Mouse (Mus musculus) T-helper 1 cell (primary cell): ENCODE data around the gene Dolk.

ENCODE experiments used
- in situ Hi-C: fragments of 300-600 bp; cut with MboI, MseI; formaldehyde crosslinking; loops from one replicate; pipeline ENCODE4 v1.15.1; 2025; ENCODE audit warnings: high pct_unique_total_duplicates

Dolk gene

DNA sequence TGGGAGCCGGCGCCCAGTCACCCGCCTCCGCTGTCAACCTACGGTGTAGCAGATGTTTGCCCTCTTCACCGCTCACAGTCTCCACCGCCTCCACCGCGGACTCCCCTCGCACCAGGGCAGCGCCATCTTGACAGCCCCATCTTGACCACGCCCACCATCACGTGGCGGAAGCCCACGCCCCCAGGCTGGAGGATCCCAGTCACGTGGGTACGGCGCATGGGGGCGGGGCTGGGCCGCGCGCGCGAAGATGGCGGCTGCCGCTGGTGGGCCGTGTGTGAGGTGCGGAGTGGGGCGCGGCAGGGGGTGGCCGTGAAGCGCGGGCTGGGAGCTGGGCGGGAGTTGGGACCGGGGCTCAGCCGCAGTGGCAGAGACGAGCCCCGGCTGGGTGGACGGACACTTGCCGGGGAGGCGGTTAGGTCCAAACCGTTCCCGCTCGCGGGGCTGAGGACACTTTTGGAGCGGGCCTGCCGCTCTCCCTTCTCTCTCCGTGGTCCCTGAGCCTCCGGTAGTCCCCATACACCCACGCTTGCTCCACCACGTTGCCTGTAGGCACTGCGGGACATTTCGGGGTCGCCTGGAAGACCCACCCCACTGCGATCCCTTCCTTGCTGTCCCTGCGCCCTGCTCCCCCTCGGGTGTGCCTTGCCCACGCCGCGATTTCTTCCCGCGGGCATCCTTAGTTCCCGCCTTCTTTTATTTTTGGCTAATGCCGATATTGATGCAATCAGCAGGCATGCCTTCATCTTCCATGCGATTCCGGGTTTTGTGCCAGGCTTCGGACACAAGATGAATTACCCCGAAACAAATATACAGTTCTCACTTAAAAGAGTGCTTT lies at the start of gene Dolk, which contains the start of gene Nup188:
TSS of gene Dolk (minus strand) at position 143 of the 835 bp plus-strand sequence.
TSS of gene Nup188 (plus strand) at position 206 of the 835 bp plus-strand sequence.
- in situ Hi-C loops: no loop called here

DNA sequence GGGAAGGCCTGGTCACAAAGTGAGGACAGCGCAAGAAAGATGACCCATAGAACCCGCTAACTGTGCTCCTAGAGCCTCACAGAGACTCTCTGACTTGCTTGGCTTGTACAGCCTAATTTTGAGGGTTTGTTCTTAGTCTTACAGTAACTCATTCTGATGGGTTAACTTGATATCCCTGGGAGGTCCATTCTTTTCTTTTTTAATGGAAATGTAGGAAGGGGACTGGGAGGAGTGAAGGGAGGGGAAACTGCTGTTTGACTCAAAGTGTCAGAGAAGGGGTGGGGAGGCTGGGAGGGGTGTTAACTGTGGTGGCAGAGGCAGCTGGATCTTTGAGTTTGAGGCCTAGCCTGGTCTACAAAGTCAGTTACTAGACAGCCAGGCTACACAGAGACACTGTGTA lies 49.2 kb upstream of the Dolk start:
- in situ Hi-C loops: no loop called here

DNA sequence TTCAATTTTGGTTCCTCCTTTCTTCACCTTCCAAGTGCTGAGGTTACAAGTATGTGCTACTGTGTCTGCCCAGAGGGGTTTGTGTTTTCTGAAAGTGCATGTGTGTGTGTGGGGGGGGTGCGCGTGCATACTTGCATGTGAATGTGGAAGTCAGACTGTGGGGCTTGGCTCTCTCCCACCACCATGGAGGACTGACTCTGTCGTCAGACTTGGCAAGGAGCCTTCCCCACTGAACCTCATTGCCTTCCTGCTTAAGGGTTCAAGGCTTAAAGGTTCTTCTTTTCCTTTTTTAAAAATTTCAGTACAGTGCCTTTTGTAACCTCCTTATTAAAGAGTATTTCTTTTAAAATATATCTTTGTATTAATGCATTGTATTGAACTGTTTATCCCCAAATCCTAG lies 42.7 kb upstream of the Dolk start:
- in situ Hi-C loops: no loop called here

DNA sequence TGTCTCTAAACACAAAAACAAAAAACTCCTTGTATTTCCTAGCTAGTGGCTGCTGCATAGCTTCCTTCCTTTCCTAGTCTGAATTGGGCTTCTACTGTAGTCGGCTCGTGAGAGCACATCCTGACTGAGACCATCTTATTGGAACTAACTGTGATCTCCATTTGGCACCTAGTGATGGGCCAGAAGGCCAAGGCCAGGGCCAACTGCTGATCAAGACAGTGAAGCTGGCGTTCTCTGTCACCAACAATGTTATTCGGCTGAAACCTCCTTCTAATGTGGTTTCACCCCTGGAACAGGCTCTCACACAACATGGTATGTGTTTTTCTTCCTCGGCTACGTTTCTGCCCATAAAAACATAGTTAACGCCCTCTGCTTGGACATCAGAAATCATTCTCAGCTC lies 41.1 kb upstream of the Dolk start:
- in situ Hi-C loops: no loop called here

GRCm38 (mm10) chr2:30325296-30325695 lies 39.2 kb upstream of the Dolk start:
- in situ Hi-C loops: no loop called here

- in situ Hi-C loops: no loop called here
Observed at GRCm38 (mm10) chr2:30323111-30323510, 37.0 kb upstream of the Dolk start.

GRCm38 (mm10) chr2:30319260-30319659 lies 33.1 kb upstream of the Dolk start:
- in situ Hi-C loops: no loop called here

DNA sequence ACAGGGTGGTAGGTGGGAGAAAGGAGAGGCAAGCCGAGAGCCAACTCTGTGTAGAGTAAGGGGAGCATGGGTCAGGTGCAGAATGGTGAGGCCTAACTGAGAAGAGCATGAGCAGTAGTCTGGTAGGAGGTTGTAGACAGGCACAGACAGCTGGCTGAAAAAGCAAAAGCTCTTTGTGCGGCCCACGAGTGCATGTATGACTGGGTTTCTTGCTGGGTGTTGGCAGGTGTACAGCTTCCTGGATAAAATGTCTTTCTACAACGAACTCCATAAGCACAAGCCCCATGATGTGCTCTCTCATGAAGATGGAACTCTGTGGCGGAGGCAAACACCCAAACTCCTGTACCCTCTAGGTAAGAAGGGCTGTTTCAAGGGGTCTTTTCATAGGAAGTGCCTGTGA lies 30.8 kb upstream of the Dolk start:
- in situ Hi-C loops: no loop called here

GRCm38 (mm10) chr2:30316136-30316535 lies 30.0 kb upstream of the Dolk start:
- in situ Hi-C loops: no loop called here

- in situ Hi-C loops: no loop called here
Observed at GRCm38 (mm10) chr2:30311481-30311880, 25.3 kb upstream of the Dolk start.

GRCm38 (mm10) chr2:30309351-30309750 lies 23.2 kb upstream of the Dolk start:
- in situ Hi-C loops: no loop called here

DNA sequence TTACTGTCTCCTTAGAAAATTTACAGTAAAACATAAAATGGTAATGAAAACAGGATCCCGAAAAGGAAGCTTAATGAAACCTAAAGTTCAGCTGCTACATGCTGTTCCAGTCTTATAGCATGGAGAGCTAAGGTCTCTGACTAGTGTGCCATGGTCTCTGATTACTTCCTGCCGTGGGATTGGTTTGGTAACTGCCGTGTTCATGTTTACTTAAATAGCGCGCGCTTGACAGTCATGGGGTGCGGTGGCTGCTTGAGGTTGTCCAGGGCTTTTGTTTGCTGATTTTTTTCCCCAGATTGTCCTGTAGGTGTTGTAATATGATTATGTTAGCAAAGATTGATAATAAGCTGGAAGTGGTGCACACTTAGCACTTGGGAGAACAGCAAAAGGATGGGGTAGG lies 20.0 kb upstream of the Dolk start:
- in situ Hi-C loops: no loop called here

DNA sequence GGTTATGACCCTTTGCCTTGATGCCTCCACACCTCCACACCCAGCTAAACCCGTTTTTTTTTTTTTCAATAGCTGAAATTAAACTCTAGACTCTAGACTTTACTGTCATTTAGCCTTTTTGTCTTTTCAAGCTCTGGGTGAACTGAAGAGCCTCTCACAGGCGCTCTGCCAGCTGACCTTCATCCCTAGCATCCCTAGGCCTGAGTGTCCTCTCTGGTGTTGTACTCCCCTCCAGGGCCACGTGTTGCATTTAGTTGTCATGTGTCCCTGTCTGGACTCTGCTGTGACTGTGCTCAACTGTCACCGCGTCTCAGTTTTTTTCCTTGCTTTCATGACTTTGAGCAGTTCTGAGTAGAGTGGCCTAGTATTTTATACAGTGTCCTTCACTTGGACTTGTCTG lies 13.8 kb upstream of the Dolk start:
- in situ Hi-C loops: no loop called here

GRCm38 (mm10) chr2:30299525-30299924 lies 13.4 kb upstream of the Dolk start:
- in situ Hi-C loops: no loop called here

DNA sequence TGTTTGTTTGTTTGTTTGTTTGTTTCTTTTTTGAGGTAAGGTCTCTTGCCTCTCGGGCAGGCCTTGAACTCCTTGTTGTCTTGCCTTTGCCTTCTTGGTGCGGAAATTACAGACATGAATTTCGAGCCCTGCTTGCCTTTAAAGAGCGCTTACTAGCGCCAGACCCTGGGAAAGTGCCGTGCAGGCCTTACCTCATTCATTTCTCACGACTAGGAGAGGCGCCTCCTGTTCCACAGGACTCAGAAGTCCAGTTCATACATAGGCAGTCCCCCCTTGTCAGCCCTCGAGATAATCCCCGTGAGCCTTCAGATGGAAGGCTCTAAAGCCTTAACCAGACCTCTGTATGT lies 866 bp upstream of the Dolk start:
- in situ Hi-C loops: no loop called here

DNA sequence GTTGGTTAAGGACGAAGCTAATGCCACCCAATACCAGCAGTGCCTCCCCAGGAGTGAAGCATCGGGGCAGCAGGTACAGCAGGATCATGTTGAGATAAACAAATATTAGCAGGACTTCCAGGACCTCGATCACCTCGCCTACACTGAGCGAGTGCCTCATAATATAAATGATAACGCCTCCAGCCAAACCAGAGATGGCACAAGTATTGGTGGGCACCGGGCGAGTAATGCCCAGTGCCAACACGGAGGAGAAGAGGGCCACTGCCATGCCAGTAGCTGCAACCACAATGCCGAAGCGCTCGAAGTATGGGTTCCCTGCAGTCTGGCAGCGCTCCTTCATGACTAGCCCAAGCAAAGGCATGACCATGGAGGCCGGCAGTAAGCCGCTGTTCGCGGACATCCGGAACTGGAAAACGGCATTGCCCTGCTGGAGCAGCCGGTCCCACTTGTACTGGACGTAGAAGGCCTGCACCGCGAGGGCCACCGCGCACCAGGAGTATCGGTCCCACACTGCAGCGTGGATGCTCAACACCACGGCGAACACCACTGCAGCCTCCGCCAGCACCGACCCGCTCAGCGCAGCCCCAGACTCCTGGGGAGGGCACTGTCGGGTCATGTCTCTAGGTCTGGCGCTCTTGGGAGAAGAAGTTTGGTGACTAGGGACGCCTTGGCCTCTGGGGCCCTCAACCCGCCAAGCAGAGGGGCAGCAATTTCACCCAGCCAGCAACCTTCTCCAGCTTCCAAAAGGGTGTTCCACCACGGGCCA lies 535 bp downstream of the Dolk start:
- in situ Hi-C loops: no loop called here

GRCm38 (mm10) chr2:30285004-30285403 lies 1.1 kb downstream of the Dolk start:
- in situ Hi-C loops: no loop called here

GRCm38 (mm10) chr2:30283193-30283592 lies 2.9 kb downstream of the Dolk start:
- in situ Hi-C loops: loop anchor here (5.0 kb wide), 1 partner anchor 41 kb away; the partner anchor contains the start of gene Gm28035

GRCm38 (mm10) chr2:30281651-30282050 lies 4.5 kb downstream of the Dolk start:
- in situ Hi-C loops: loop anchor here (5.0 kb wide), 1 partner anchor 39 kb away; the partner anchor contains the start of gene Gm28035

- in situ Hi-C loops: loop anchor here (5.0 kb wide), 1 partner anchor 38 kb away; the partner anchor contains the start of gene Gm28035
Observed at GRCm38 (mm10) chr2:30280743-30281142, 5.4 kb downstream of the Dolk start, which contains the start of gene Gm28038. TSS of gene Gm28038 (plus strand) at chr2:30281043.

GRCm38 (mm10) chr2:30270134-30270533 lies 16.0 kb downstream of the Dolk start:
- in situ Hi-C loops: no loop called here

- in situ Hi-C loops: loop anchor here (5.0 kb wide), 1 partner anchor 82 kb away; no protein-coding TSS in a partner anchor
Observed at GRCm38 (mm10) chr2:30269241-30269990, 16.7 kb downstream of the Dolk start.
